Mouse (Mus musculus): ENCODE measurements around the gene C5ar2. TPM values are rescaled to one million over a fixed set of nuclear protein-coding genes. Genes with fewer than 3 reads are reported as not detected.

C5ar2 gene
- total RNA-seq (2014; rRNA removed) (0.47 TPM in 1 of 2 replicates, not detected in the other), polyA plus RNA-seq (2015; fragmentation: Nextera tagmentation; extraction: Ambion mirVana) (0.11 and 0.18 TPM in 2 replicates)

- Histone ChIP-seq H3K27ac (no peak within 1 kb of the TSS), H3K4me1 (ENCODE audit: insufficient read depth, low read length) (no peaks in the 10 kb centered on the region), H3K9me3 (ENCODE audit: low read length) (no peaks in the 10 kb centered on the region), H3K9ac (replicated peaks; ENCODE audit: low read length) (no peak within 1 kb of the TSS), H3K36me3 (ENCODE audit: insufficient read depth, low read length) (no peaks in the 10 kb centered on the region), H3K27me3 (ENCODE audit: insufficient read depth, low read length) (no peaks in the 10 kb centered on the region), H3K4me3 (ENCODE audit: low read length) (no peak within 1 kb of the TSS), H3K4me2 (ENCODE audit: low read depth, low read length) (no peak within 1 kb of the TSS)
- no peak for DNase-seq (ENCODE audit: low spot score)
- 78% methylated on average over 5 of the region's 5 CpGs for WGBS
- no peak for TF ChIP-seq CTCF (IDR thresholded peaks at IDR 0.05; ENCODE audit: low read depth)
- ATAC-seq = no peak
Measured at GRCm38 (mm10) chr7:16244067-16244466, at the start of gene C5ar2. C5ar2 (minus strand) TSS chr7:16244154.

- H3K9me3 ChIP-seq (ENCODE audit: low read length) = no peaks in the 10 kb centered on the region
- H3K4me1 ChIP-seq (ENCODE audit: insufficient read depth, low read length) = 0 out of 2 replicates have a peak, but pooled peaks cover 3% of the 10 kb centered on the region
- H3K27me3 ChIP-seq (ENCODE audit: insufficient read depth, low read length) = no peaks in the 10 kb centered on the region
- H3K4me3 ChIP-seq (ENCODE audit: low read length) = no peak overlapping the region
- H3K4me2 ChIP-seq (ENCODE audit: low read depth, low read length) = no peak overlapping the region
- whole genome bisulfite sequencing = 81% methylated on average over 1 of the region's 1 CpGs
- peaks cover 7% of the 10 kb centered on the region; the same call in 1 of the 2 replicates for H3K36me3 ChIP-seq (ENCODE audit: insufficient read depth, low read length)
- TF ChIP-seq CTCF (IDR thresholded peaks at IDR 0.05; ENCODE audit: low read depth) = no peak
- ATAC-seq (no peak), DNase-seq (ENCODE audit: low spot score) (no peak)
- H3K27ac ChIP-seq = no peak overlapping the region
- no peak overlapping the region for H3K9ac ChIP-seq (replicated peaks; ENCODE audit: low read length)
Measured at GRCm38 (mm10) chr7:16287791-16288190, 43.8 kb upstream of the C5ar2 start.

GRCm38 (mm10) chr7:16287016-16287415 lies 43.1 kb upstream of the C5ar2 start:
- Histone ChIP-seq H3K27ac (peak overlapping the region; percentile 88), H3K9me3 (ENCODE audit: low read length) (no peaks in the 10 kb centered on the region), H3K9ac (replicated peaks; ENCODE audit: low read length) (peak overlapping the region; percentile 60; the same call in 1 of the 2 replicates), H3K4me1 (ENCODE audit: insufficient read depth, low read length) (0 out of 2 replicates have a peak, but pooled peaks cover 3% of the 10 kb centered on the region), H3K4me3 (ENCODE audit: low read length) (peak overlapping the region; percentile 56), H3K27me3 (ENCODE audit: insufficient read depth, low read length) (no peaks in the 10 kb centered on the region), H3K36me3 (ENCODE audit: insufficient read depth, low read length) (peaks cover 13% of the 10 kb centered on the region; the same call in 1 of the 2 replicates), H3K4me2 (ENCODE audit: low read depth, low read length) (peak overlapping the region; percentile 65)
- DNase-seq (ENCODE audit: low spot score) (no peak), ATAC-seq (no peak)
- 80% methylated on average over 2 of the region's 2 CpGs for WGBS
- no peak for TF ChIP-seq CTCF (IDR thresholded peaks at IDR 0.05; ENCODE audit: low read depth)

DNA sequence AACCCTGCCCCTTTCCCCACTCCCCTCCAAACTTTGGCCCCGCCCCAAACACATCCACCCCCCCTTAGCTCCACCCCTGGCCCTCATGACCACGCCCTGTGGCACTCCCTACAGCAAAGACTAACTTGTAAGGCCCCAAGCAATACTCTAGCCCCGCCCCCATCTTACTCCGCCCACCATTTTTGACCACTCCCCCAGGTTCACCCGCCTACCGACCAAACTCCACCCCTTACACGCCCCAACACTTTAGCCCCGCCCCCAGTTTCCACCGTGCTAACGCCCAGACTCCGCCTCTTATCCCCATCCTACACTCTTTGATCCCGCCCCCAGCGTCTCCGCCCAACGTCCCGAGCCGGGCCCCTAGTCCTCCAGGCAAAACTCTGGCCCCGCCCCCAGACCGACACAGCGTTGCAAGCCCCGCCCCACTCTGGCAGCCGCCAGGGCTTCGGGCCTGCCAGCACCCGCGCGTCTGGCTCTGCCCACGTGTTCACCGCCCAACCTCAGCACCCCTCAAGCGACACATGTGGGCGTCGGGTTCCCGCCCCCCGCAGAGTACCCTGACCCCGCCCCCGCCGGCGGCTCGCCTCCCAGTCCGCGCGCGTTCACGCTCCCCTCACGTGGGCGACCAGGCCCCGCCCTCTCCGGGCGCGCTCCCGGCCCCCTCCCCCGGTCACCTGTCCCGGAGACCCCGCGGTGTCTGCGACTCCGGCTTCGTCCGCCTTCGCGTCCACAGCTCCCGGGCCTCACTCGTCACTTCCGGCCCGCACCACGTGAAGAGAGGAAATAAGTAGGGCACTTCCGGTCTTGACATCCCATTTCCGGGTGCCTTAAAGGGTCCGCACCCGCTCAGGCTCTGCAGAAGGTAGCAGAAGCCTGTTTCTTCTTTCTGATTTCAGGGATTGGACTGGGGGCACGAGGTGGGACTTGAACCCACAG lies 42.3 kb upstream of the C5ar2 start, which contains the start of gene Ccdc9:
Ccdc9 (minus strand) TSS at position 770 of the 936 bp plus-strand sequence.
- under 1% methylated on average over 58 of the region's 70 CpGs for WGBS
- no peaks in the 10 kb centered on the region for H3K27me3 ChIP-seq (ENCODE audit: insufficient read depth, low read length)
- H3K9me3 ChIP-seq (ENCODE audit: low read length) = no peaks in the 10 kb centered on the region
- H3K4me3 ChIP-seq (ENCODE audit: low read length) = peak within 1 kb of the TSS; percentile 56
- peak within 1 kb of the TSS; percentile 60 for H3K9ac ChIP-seq (replicated peaks; ENCODE audit: low read length)
- ATAC-seq (peak; percentile 94), DNase-seq (ENCODE audit: low spot score) (peak; percentile 99)
- no peak for TF ChIP-seq CTCF (IDR thresholded peaks at IDR 0.05; ENCODE audit: low read depth)
- peak within 1 kb of the TSS; percentile 65 for H3K4me2 ChIP-seq (ENCODE audit: low read depth, low read length)
- peak within 1 kb of the TSS; percentile 88 for H3K27ac ChIP-seq
- peaks cover 13% of the 10 kb centered on the region; the same call in 1 of the 2 replicates for H3K36me3 ChIP-seq (ENCODE audit: insufficient read depth, low read length)
- H3K4me1 ChIP-seq (ENCODE audit: insufficient read depth, low read length) = 0 out of 2 replicates have a peak, but pooled peaks cover 3% of the 10 kb centered on the region

GRCm38 (mm10) chr7:16285450-16286025 lies 41.6 kb upstream of the C5ar2 start:
- DNase-seq (ENCODE audit: low spot score) (peak; percentile 28), ATAC-seq (peak; percentile 43)
- peaks cover 17% of the 10 kb centered on the region for H3K36me3 ChIP-seq (ENCODE audit: insufficient read depth, low read length)
- H3K4me1 ChIP-seq (ENCODE audit: insufficient read depth, low read length) = 0 out of 2 replicates have a peak, but pooled peaks cover 3% of the 10 kb centered on the region
- 4% methylated on average over 14 of the region's 14 CpGs for WGBS
- no peak for TF ChIP-seq CTCF (IDR thresholded peaks at IDR 0.05; ENCODE audit: low read depth)
- 0 out of 2 replicates have a peak overlapping the region, but pooled peaks have one; percentile 9 for H3K9ac ChIP-seq (replicated peaks; ENCODE audit: low read length)
- H3K4me3 ChIP-seq (ENCODE audit: low read length) = peak overlapping the region; percentile 56
- no peaks in the 10 kb centered on the region for H3K27me3 ChIP-seq (ENCODE audit: insufficient read depth, low read length)
- H3K27ac ChIP-seq = peak overlapping the region; percentile 88; the same call in 1 of the 2 replicates
- H3K9me3 ChIP-seq (ENCODE audit: low read length) = no peaks in the 10 kb centered on the region
- H3K4me2 ChIP-seq (ENCODE audit: low read depth, low read length) = peak overlapping the region; percentile 65

DNA sequence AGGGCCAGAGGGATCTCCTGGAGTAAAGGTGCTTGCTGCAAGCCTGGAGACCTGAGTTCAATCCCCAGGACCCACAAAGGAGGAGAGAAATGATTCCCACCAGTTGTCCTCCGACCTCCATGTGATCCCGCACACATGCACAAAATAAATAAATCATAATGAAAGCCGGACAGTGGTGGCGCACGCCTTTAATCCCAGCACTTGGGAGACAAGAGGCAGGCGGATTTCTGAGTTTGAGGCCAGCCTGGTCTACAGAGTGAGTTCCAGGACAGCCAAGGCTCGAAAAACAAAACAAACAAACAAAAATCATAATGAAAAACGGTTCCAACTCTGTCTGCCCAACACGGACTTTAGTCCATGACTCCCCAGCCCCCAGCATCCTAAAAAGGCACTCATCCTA lies 41.0 kb upstream of the C5ar2 start:
- no peak for TF ChIP-seq CTCF (IDR thresholded peaks at IDR 0.05; ENCODE audit: low read depth)
- whole genome bisulfite sequencing = 74% methylated on average over 9 of the region's 9 CpGs
- peak overlapping the region; percentile 65 for H3K4me2 ChIP-seq (ENCODE audit: low read depth, low read length)
- DNase-seq (ENCODE audit: low spot score) (no peak), ATAC-seq (no peak)
- H3K9ac ChIP-seq (replicated peaks; ENCODE audit: low read length) = no peak overlapping the region
- peaks cover 19% of the 10 kb centered on the region for H3K36me3 ChIP-seq (ENCODE audit: insufficient read depth, low read length)
- no peak overlapping the region for H3K27ac ChIP-seq
- H3K27me3 ChIP-seq (ENCODE audit: insufficient read depth, low read length) = no peaks in the 10 kb centered on the region
- H3K4me3 ChIP-seq (ENCODE audit: low read length) = no peak overlapping the region; the same call in 1 of the 2 replicates
- 0 out of 2 replicates have a peak, but pooled peaks cover 3% of the 10 kb centered on the region for H3K4me1 ChIP-seq (ENCODE audit: insufficient read depth, low read length)
- no peaks in the 10 kb centered on the region for H3K9me3 ChIP-seq (ENCODE audit: low read length)

All from hindbrain, postnatal 0 days (tissue).